Mouse (Mus musculus): Measurements from ENCODE around the gene Tas2r116.

Gene Tas2r116

DNA sequence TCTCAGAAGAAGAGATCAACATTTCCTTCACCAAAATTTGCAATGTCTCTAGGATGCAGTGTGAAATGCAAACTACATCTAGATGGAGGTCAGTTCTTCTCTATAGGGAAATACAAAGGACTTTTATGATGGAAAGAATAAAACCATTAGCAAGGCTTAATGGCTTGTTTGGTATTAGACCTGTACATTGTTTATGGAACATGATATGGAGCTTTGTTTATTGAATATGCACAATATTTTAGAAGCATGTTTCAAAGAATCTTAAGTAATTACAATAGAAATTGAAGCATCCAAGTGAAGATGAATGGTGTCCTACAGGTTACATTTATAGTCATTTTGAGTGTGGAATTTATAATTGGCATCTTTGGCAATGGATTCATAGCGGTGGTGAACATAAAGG is at the start of gene Tas2r116:
Tas2r116 (plus strand) TSS at position 301 of the 400 bp plus-strand sequence.
- DNase-seq (ENCODE audit: low spot score in 2 of 2): no peak

DNA sequence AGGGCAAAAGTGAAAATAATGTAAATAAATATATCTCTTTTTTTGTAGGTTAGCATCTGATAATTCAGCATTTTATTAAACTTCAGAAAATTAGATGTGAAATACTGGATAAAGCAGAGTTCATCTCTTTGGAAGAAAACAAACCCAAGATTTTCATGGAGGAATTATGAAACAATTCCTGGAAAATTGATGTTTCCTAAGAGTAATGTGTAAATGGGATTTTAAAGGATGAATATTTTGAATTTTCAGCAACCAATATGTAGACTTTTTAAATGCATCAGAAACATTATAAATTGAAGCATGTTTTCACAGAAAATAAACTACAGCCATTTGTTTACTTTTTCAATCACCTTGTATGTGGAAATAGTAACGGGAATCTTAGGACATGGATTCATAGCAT is 8.4 kb upstream of the Tas2r116 start, which contains the start of gene Tas2r123:
Tas2r123 (plus strand) TSS at position 301 of the 400 bp plus-strand sequence.
- DNase-seq (ENCODE audit: low spot score in 2 of 2): no peak

DNA sequence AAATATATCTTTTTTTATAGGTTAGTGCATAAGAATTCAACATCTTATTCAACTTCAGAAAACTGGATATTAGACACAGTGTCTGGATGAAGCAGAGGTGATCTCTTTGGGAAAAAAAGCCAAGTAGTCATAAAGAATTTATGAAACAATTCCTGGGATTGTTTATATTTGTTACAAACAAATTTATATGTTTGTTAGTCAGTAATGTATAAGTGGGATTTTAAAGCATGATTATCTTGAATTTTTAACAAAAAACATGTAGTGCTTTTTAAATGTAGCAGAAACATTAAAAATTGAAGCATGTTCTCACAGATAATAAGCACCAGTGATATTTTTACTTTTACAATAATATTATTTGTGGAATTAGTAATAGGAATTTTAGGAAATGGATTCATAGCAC is 12.5 kb downstream of the Tas2r116 start, which contains the start of gene Tas2r110:
Tas2r110 (plus strand) TSS at position 301 of the 400 bp plus-strand sequence.
- no peak for DNase-seq (ENCODE audit: low spot score in 2 of 2)

DNA sequence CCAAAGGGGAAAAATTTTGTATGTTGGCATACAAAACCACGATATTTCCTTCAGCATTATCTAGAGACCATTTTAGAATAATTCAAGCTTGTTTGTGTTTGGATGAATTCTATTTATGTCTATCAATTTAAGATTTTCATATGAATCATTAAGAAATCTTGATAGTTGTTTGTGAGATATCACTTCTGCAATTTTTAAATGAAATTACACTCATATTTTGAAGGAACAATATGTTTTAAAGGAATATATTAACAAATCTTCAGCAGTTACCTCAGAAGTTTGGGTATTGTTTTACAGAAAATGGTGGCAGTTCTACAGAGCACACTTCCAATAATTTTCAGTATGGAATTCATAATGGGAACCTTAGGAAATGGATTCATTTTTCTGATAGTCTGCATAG is 37.5 kb downstream of the Tas2r116 start, which contains the start of gene Tas2r113:
Tas2r113 (plus strand) TSS at position 301 of the 400 bp plus-strand sequence.
- no peak for DNase-seq (ENCODE audit: low spot score in 2 of 2)
